Mouse (Mus musculus) left cerebral cortex, adult 18-20 months (tissue): ENCODE measurements around the gene Macf1. TPM values are rescaled to one million over a fixed set of nuclear protein-coding genes. Genes with fewer than 3 reads are reported as not detected.
"Not testable (repeated sequence)": the region's sequence is repeated elsewhere in the genome, so short reads cannot be mapped to it uniquely, and the experiment has no call there.

Experiments used
- DNase-seq, 2 experiments: peaks; one replicate each; pipeline ENCODE4 v3.0.0; 2021 to 2022; ENCODE audit warnings: low spot score in 2 of 2, mixed read lengths in 1 of 2
- total RNA-seq, 2 experiments: library from RNA; stranded (reverse); gene quantifications; 2 replicates each; pipeline ENCODE4 v1.2.3; 2021

Gene Macf1
- total RNA-seq, 2 experiments from 2014 or later, result 213 to 220 TPM

- no peak for DNase-seq
Measured at GRCm38 (mm10) chr4:123454871-123455640, 229.1 kb downstream of the Macf1 start.

- no peak for DNase-seq
Measured at GRCm38 (mm10) chr4:123453729-123454128, 230.4 kb downstream of the Macf1 start.

- DNase-seq, result no peak
Measured at GRCm38 (mm10) chr4:123451991-123452390, 232.2 kb downstream of the Macf1 start.

GRCm38 (mm10) chr4:123449304-123449703 is 234.9 kb downstream of the Macf1 start:
- no peak for DNase-seq

- no peak for DNase-seq
Measured at GRCm38 (mm10) chr4:123448015-123448414, 236.1 kb downstream of the Macf1 start.

GRCm38 (mm10) chr4:123447251-123447650 is 236.9 kb downstream of the Macf1 start:
- DNase-seq, result no peak

GRCm38 (mm10) chr4:123446754-123447153 is 237.4 kb downstream of the Macf1 start:
- no peak for DNase-seq

- DNase-seq, result not testable (repeated sequence)
Measured at GRCm38 (mm10) chr4:123446221-123446620, 237.9 kb downstream of the Macf1 start.

GRCm38 (mm10) chr4:123438414-123438813 is 245.7 kb downstream of the Macf1 start:
- no peak for DNase-seq

GRCm38 (mm10) chr4:123433171-123433570 is 251.0 kb downstream of the Macf1 start:
- DNase-seq, result no peak

GRCm38 (mm10) chr4:123431936-123432335 is 252.2 kb downstream of the Macf1 start:
- DNase-seq, result no peak

- DNase-seq, result no peak
Measured at GRCm38 (mm10) chr4:123427900-123428684, 256.1 kb downstream of the Macf1 start.

- DNase-seq, result no peak
Measured at GRCm38 (mm10) chr4:123427271-123427899, 256.8 kb downstream of the Macf1 start.

GRCm38 (mm10) chr4:123426429-123427080 is 257.6 kb downstream of the Macf1 start:
- DNase-seq, result no peak

- DNase-seq, result no peak
Measured at GRCm38 (mm10) chr4:123425672-123426272, 258.4 kb downstream of the Macf1 start.

- no peak for DNase-seq
Measured at GRCm38 (mm10) chr4:123424050-123424449, 260.1 kb downstream of the Macf1 start.

GRCm38 (mm10) chr4:123422828-123423227 is 261.3 kb downstream of the Macf1 start:
- no peak for DNase-seq

- DNase-seq, result no peak
Measured at GRCm38 (mm10) chr4:123418032-123418431, 266.1 kb downstream of the Macf1 start.

- DNase-seq, result no peak
Measured at GRCm38 (mm10) chr4:123417478-123417877, 266.7 kb downstream of the Macf1 start.

- no peak for DNase-seq
Measured at GRCm38 (mm10) chr4:123416829-123417228, 267.3 kb downstream of the Macf1 start.

GRCm38 (mm10) chr4:123415566-123415965 is 268.6 kb downstream of the Macf1 start:
- DNase-seq, result no peak
